Mouse (Mus musculus): ENCODE measurements around the gene Dscaml1.

Dscaml1 gene

GRCm38 (mm10) chr9:45574021-45574420, 147.6 kb downstream of the Dscaml1 start:
- DNase-seq, result no peak

GRCm38 (mm10) chr9:45580069-45580795, 153.8 kb downstream of the Dscaml1 start:
- DNase-seq, result no peak

GRCm38 (mm10) chr9:45586475-45586874, 160.0 kb downstream of the Dscaml1 start:
- peak in 1 of 2 experiments; percentile 3 for DNase-seq

GRCm38 (mm10) chr9:45587704-45588103, 161.3 kb downstream of the Dscaml1 start:
- DNase-seq, result no peak

GRCm38 (mm10) chr9:45589867-45590266, 163.4 kb downstream of the Dscaml1 start:
- peak; percentile 45 to 50 for DNase-seq

DNA sequence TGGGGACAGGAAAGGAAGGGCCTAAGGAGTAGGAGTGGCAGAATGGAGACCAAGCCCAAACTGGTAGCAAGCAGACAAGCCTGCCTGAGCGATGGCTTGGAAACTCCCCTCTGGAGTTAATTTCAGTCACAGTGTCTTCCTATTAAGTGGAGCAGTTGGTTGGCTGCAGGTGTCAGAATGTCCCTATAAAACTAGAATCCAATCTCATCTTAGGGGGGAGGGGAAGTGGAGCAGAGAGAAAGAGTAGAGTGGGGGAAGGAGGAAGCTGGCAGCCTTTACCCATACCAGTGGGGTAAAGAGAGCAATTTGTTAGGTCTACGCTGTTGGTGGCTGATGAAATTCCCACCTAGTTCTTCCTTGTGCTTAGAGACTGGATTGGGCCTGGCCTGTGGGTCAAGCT, 164.6 kb downstream of the Dscaml1 start:
- DNase-seq, result no peak

DNA sequence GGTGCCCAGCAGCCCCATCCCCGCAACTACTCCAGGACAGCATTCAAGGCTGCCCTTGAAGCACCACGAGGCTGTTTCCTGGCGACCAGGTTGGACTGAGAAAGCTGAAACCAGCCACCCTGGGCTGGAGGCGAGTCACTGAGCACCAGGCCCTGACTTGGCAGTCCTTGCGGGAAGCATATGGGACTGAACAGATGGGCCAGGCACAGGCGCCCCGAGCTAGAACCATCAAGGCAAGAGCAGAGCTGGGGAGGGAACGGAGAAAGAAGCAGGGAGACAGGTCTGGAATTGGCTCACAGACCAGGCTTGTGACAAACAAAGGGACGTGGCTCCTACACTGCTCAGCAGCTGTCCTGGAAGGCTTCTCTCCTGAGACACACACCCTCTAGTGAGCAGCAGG, 165.9 kb downstream of the Dscaml1 start:
- no peak for DNase-seq

- no peak for DNase-seq
Measured at GRCm38 (mm10) chr9:45598117-45598516, 171.7 kb downstream of the Dscaml1 start.

GRCm38 (mm10) chr9:45599377-45599776, 172.9 kb downstream of the Dscaml1 start:
- DNase-seq, result no peak

DNA sequence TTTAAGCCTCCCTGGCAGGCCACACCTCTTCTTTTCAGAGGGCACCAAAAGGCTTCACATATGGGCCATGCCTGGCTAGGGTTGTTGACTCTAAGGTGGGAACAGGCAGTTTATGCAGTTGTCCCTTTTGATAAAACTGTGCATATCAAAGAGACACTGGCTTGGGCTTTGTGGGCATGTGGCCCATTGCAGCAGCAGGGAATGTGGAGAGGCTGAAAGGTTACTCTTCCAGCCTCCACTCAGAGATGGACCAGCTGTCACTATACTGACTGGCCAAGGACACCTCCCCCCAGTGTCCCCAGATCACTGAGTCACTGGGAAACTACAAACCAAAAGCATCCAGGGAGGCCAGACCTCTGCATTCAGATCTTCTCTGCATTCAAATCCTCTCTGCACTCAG, 180.9 kb downstream of the Dscaml1 start:
- DNase-seq, result no peak

DNA sequence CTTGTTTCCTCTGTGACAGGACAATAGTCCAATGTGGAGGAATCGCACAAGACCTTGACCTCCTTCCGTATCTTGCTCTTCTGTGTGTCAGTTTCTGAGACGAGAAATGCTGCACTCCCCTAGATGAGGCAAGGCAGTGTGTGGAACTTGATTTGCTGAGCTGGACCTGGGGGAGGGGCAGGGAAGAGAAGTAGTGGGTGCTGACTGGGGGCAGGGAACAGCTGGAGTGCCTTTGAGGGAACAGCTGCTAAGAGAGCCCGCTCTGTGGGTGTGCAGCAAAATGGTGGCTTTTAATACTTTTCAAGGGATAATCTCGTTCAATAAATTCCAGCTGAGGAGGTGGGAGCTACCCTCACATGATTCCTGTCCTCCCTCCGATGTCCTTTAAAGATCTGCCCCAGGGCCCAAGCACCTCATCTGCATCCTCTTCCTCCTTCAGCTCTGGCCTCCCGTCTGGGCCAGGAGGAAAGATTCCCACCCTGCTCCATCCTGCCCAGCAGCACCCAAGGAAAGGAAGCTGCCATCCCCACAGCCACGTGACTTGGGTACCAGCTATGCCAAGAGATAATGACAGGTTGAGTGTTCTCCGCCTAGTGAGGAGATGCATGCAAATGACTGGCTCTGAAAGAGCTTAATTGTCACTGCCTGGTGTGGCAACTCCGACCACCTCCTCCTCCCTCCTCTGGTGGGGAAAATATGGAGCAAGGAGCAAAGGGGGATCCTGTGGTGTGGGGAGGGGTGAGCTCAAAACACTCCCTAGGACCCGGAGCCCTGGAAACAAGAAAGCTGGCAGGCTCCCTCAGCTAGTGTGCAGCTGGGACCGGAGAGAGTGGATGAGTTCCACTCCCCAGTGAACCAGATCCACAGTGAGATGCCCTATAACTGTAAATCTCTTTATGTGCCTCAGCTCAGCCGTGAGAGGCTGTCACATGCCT, 181.9 kb downstream of the Dscaml1 start:
- no peak for DNase-seq

DNA sequence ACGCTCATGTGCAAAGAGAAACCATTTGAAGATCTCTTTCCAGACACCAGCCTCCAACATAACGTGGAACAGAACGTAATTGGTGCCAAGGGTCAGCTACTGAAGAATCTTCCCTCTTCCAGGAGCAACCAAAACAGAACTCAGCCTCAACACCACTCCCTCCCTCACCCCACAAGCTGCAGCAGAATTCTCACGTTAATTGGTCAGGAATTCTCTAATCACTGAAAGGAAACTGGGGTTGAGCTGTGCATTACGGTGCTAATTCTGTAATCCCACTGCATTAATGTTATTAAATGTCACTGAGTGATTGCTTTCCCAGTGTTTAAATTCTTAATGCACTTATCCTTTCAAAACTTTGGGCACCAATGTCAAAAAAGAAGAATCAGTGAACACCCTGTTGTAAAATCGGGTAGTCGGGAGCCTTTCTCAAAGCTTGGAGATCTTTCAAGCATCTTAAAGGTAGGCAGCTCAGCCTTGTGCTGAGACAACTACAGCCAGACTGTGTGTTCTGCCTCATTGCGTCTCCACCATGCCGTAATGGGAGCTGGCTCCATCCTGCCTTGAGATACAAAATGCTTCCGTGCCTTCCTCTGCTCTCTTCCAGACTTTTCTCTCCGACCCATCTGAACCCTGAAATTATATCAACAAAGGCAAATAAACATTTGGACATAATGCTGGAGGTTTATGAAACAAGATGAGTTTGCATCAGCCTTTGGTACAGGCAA, 184.1 kb downstream of the Dscaml1 start:
- no peak for DNase-seq

GRCm38 (mm10) chr9:45614616-45615015, 188.2 kb downstream of the Dscaml1 start:
- no peak for DNase-seq

DNA sequence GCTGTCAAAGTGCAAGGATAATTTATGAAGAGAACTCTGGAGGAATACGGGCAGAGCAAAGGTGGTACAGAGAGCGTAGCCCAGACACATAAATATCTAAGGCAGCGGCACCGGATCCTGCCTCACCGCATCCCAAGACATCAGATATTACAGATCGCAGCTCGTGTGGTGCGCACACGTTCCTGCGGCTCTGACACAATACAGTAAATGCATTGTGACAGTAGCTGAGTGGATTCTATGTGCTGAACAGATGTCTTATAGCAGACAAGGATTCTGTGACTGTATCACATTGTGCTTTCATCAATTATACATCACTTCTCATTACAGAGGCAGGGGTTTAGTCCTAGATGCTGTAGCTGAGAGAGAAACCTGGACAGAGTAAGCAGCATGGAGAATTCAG, 191.5 kb downstream of the Dscaml1 start:
- DNase-seq, result no peak

- DNase-seq, result no peak
Measured at GRCm38 (mm10) chr9:45618443-45618842, 192.0 kb downstream of the Dscaml1 start.

- DNase-seq, result no peak
Measured at GRCm38 (mm10) chr9:45620049-45620448, 193.6 kb downstream of the Dscaml1 start.

DNA sequence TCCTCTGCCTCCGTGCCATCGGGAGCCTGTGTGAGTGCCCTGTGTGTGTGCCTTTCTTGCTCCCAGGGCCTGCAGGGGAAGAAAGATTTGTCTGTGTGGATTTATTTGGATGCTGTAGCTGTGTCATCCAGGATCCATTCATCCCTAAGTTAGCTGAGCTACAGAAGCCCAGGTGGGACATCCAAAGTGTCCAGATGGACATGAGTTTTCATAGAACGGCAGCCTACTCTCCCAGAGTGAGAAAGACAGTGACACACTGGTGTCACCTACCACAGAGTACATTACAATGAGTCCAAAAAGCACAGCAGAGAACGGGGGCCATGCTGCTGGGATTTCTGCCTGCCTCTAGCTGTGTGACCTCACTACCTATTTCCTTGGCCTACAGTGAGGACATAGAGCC, 194.5 kb downstream of the Dscaml1 start:
- DNase-seq, result no peak

- DNase-seq, result no peak
Measured at GRCm38 (mm10) chr9:45625889-45626446, 199.5 kb downstream of the Dscaml1 start.

- no peak for DNase-seq
Measured at GRCm38 (mm10) chr9:45632520-45632919, 206.1 kb downstream of the Dscaml1 start.

- no peak for DNase-seq
Measured at GRCm38 (mm10) chr9:45633036-45633435, 206.6 kb downstream of the Dscaml1 start.

DNA sequence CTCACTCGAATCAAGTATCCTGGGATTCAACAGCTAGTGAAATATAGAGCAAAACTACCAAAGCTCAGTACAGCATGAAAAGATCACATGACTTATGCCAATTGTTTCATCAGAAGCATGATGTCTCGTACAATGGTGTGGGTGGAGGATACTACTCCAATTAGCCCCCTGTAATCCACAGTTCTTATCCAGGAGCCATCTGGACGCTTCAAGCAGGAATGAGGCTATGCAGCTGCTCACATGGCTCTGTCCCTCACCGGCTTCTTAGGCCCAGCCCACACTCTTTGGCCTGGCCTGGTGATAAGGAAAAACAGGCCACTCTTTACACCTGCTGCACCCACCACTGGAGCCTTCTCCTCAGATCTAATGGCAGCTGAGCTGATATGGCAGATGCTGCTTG, 208.6 kb downstream of the Dscaml1 start:
- no peak for DNase-seq

DNA sequence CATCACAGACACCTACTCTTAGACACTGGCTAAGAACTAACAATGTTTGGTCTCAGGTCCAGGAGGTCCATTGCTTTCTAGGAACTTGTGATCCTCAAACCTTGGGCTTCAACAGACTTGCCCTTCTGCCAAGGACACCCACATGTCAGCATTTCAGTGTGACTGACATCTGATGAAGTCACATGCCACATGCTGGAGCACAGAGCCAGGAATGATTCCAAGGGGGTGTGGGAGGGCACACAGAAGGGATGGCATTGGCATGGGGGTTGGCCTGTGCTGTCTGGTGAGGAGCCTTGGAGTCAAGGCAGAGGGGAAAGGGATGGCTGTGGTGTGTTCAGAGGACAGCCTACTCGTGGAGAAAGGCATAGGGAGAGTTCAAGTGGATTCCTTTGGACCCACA, 210.9 kb downstream of the Dscaml1 start:
- DNase-seq, result no peak
